Mouse (Mus musculus) neutrophil, adult 83 days (primary cell): ENCODE measurements around the gene Kcnmb3. TPM values are rescaled to one million over a fixed set of nuclear protein-coding genes. Genes with fewer than 3 reads are reported as not detected.

Experiments used
- total RNA-seq, 2 experiments: library from RNA; stranded (reverse); gene quantifications; one replicate each; pipeline ENCODE4 v1.2.4; 2023

Kcnmb3 gene
- not detected for total RNA-seq

GRCm38 (mm10) chr3:32492097-32493090, at the start of gene Kcnmb3:
Gene Kcnmb3, minus strand, starts transcription at chr3:32492231.

GRCm38 (mm10) chr3:32529303-32529898, 37.4 kb upstream of the Kcnmb3 start, which contains the start of gene Mfn1:
Gene Mfn1, plus strand, starts transcription at chr3:32529465.

GRCm38 (mm10) chr3:32509496-32510374, 17.7 kb upstream of the Kcnmb3 start, which contains the start of gene Zfp639:
Gene Zfp639, plus strand, starts transcription at chr3:32510259.

Other genes with a start within 250 kb of the Kcnmb3 start
- 1 to 10 TPM; 1.1 to 1.7 TPM for gene Zmat3, start 126.2 kb downstream of the Kcnmb3 start, total RNA-seq
- 10 to 100 TPM; 29.6 to 35.8 TPM for gene Pik3ca, start 94.6 kb downstream of the Kcnmb3 start, total RNA-seq
- 10 to 100 TPM; 13.5 to 19.1 TPM for gene Zfp639, start 18.0 kb upstream of the Kcnmb3 start, total RNA-seq
- 10 to 100 TPM; 19.0 to 22.3 TPM for gene Mfn1, start 37.2 kb upstream of the Kcnmb3 start, total RNA-seq
- gene Gnb4, start 124.4 kb upstream of the Kcnmb3 start, total RNA-seq, result 10 to 100 TPM; 11.3 to 13.6 TPM
- gene Actl6a, start 214.1 kb upstream of the Kcnmb3 start, total RNA-seq, result 10 to 100 TPM; 33.9 to 34.3 TPM
- gene Ndufb5, start 244.8 kb upstream of the Kcnmb3 start, total RNA-seq, result 10 to 100 TPM; 57.9 to 65.2 TPM
- 1 to 10 TPM; 4.1 to 5.5 TPM for gene Mrpl47, start 245.4 kb upstream of the Kcnmb3 start, total RNA-seq